Mouse (Mus musculus) CH12F3 (cell line): ENCODE results near the gene Foxo1.

Experiments
- in situ Hi-C: fragments of 300-500 bp; cut with MboI; formaldehyde crosslinking; loops from 2 replicates; pipeline ENCODE4 v1.14.3; 2020; ENCODE audit warnings: low sequenced_read_pairs

Gene Foxo1

GRCm38 (mm10) chr3:52351901-52352300 is 83.8 kb downstream of the Foxo1 start:
- in situ Hi-C loops, result no loop called here

DNA sequence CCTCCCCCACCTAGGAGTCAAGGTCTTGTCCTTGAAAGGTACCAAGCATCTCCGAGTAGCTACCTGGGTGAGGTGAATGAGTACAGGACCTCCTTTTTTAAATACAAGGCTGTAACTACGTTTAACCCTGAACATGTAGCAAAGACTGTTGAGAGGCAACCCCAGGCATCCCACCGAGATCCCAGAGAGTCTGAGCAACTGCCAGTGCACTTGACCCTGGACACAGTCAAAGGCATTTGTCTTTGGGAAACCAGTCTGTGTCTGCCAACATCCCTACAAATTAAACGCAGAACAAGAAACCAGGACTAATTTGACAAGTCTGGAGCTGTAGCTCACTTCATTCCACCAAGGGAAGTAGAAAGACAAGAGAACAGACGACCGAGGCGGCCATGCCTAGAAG is 86.1 kb downstream of the Foxo1 start:
- in situ Hi-C loops, result no loop called here

DNA sequence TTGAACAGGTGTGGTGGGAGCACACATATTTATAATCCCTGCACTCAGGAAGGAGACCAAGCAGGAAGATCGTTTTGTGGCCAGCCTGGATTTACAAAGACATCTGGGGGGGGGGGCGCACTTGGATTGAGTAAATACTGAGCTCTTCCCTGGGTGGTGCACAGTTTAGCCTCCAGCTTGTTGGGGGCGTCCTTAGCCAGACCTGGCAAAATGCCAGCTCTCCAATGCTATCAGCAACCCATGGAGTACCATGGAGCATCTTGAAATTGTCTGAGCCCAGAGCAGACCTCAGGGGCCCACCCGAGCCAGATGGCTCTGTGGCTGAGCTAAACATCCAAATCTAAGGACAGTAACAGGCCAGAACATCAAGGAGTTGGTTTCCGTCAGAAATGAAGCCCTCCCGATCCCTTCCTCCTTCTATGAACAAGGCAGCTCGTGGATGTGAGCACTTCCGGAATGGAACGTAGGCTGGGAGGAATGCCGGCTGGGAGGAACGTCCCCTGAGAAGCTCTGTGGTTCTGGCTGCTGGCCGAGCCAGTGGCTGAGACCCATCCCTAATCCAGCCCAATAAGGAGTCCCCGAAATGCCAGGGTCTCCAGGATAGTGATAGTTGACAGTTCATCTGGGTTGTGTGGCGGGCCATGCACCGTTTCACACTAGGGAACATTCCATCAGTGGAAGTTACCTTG is 89.3 kb downstream of the Foxo1 start:
- in situ Hi-C loops, result no loop called here

GRCm38 (mm10) chr3:52364576-52364975 is 96.4 kb downstream of the Foxo1 start:
- in situ Hi-C loops, result no loop called here

GRCm38 (mm10) chr3:52369204-52369603 is 101.1 kb downstream of the Foxo1 start:
- in situ Hi-C loops, result no loop called here

GRCm38 (mm10) chr3:52369881-52370428 is 101.8 kb downstream of the Foxo1 start:
- in situ Hi-C loops, result no loop called here

- in situ Hi-C loops, result no loop called here
Measured at GRCm38 (mm10) chr3:52376974-52377373, 108.8 kb downstream of the Foxo1 start.

GRCm38 (mm10) chr3:52383351-52383750 is 115.2 kb downstream of the Foxo1 start:
- in situ Hi-C loops, result no loop called here

- in situ Hi-C loops, result no loop called here
Measured at GRCm38 (mm10) chr3:52386343-52386742, 118.2 kb downstream of the Foxo1 start.

- in situ Hi-C loops, result no loop called here
Measured at GRCm38 (mm10) chr3:52390321-52390720, 122.2 kb downstream of the Foxo1 start.

GRCm38 (mm10) chr3:52390766-52391665 is 122.9 kb downstream of the Foxo1 start:
- in situ Hi-C loops, result no loop called here

GRCm38 (mm10) chr3:52391897-52392296 is 123.8 kb downstream of the Foxo1 start:
- in situ Hi-C loops, result no loop called here

DNA sequence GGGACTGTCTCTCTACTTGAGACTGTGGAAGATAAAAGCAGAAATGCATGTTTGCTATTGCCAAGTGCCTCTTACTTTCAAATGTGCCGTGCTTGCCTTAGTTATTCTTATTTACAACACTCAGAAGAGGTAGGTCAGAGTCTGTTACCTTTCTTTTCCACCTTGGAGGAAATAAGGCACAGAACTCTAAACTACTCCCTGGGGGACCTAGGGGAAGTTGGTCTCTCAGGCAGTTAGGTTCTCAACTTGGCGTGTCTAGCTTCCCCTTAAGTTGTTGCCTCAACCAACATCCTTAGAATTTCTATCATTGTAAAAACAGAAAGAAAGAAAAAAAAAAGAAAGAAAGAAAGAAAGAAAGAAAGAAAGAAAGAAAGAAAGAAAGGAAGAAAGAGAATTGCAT is 124.4 kb downstream of the Foxo1 start:
- in situ Hi-C loops, result no loop called here

DNA sequence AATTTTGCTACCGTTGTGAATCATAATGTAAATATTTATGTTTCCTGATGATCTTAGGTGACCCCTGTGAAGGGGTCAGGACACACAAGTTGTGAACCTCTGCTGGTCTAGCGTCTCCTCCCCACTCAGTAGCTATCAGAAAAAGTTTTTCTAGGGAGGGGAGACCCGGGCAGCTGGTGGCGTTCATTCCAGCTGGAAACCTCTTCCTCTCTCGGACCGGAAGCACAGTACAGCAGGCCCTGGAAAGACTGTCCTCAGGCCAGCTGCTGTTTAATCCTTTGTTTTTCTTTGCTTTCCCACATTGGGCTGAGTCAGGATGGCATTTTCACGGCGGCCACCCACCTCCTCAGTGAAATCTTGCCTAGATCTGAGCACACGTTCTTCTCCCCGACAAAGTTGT is 125.0 kb downstream of the Foxo1 start:
- in situ Hi-C loops, result no loop called here

DNA sequence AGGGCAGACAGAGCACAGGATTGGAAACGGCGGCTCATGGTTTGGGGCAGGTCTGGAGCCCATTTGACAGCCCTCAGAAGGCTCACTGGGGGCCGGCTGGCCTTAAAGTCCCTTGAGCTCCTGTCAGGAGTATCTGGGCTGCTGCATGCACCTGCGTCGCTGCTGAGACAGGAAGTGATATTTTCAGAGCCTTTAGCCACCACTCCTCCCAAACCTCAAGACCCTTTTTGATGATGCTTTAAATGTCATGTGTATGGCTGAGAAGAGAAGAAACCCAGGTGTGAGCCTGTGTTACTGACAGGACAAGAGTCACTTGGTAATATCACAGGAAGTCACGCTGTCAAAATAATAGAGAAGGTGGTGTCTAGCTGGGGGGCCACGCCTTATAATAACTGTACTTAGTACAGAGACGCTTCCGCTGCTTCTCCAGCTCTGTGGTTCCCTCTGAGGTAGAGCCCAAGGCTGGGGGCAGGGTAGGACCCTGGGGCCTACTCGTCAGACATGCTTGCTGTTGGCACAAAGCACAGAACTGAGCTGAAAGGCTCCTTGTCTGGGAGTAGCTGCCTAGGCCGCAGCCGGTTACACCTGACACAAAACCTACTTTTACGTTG is 128.1 kb downstream of the Foxo1 start:
- in situ Hi-C loops, result no loop called here

- in situ Hi-C loops, result no loop called here
Measured at GRCm38 (mm10) chr3:52396951-52397615, 128.9 kb downstream of the Foxo1 start.

DNA sequence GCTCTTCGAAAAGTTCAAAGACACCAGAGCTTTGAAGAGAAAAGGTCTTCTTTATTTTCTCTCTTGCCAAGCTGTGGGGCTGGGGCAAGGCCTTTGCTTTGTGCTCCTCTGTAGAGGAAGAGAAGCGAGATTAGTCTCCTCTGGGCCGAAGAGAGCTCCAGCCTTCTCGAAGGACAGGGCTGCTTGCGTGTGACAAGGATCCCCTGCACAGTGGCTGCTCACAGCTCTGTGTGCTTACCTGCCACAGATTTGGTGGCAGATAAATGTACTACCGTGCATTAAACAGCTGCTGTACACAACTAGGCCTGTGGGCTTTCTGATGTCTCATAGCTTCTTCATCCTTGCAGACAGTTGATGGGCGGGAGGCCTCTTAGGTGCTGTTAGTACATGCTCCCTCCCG is 129.8 kb downstream of the Foxo1 start:
- in situ Hi-C loops, result no loop called here

DNA sequence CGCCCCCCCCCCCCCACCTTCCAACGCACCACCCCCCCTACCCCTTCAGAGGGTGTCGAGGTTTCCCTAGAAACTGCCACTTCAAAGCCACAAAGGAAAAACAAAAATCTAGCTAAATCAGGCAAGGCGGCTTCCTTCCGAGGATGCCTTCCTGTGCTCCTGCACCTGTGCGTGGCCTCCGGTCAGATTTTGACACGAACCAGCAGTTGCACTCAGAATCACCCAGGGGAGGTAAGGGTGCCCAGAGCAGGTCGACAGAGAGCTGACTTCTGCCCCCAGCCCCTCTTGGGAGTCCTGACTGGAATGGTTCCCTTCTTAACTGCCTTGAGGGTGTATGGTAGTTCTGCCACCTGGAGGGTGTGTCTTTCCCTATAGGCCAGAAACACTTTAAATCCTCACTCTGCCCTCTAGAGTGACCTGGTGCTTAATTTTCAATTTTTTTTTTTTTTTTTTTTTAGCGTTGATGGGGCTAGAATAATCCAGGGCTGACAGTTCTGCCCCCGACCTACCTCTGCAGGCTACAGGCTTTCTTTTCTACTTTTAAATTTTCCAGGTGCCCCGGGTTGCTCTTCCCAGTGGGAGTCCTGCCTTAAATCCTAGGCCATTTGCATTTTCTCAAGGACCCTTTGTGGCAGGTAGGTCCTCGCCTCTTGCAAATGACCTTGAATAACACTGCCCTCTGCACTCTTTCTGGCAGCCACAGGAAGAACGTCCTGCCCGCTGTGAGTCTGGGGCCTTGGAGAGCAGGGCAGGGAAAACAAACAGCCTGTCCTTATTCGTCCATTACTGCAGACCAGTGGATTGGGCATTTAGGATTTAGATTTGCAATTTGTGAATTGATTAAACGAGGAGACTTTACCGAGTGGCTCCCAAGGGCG is 132.4 kb downstream of the Foxo1 start:
- in situ Hi-C loops, result no loop called here

GRCm38 (mm10) chr3:52401162-52401928 is 133.2 kb downstream of the Foxo1 start:
- in situ Hi-C loops, result no loop called here
